14 mouse cellular contexts compared by ENCODE assay signal in genomic region chr14:8327371-8327770, GRCm38 (mm10). TPM values are rescaled to one million over a fixed set of nuclear protein-coding genes. Genes with fewer than 3 reads are reported as not detected.
DNase-seq lines count a peak whose midpoint lies in the region; TF ChIP-seq lines count a peak whose summit lies in the region.
"Had no signal": no experiment of that assay in that cellular context is flagged by ENCODE, and none has a peak within 500 bp of the region (broad histone marks: within the 10 kb centered on the region; RNA-seq: fewer than 3 reads in every experiment).

No protein-coding gene starts in this region.

- DNase-seq in gastrocnemius, adult 18-20 months (ENCODE audit: low spot score), result peak; percentile 14
- no peak for DNase-seq in gastrocnemius, postnatal 4 days (ENCODE audit: low spot score in 2 of 2)
- no peak for DNase-seq in left cerebral cortex, adult 2 months (ENCODE audit: extremely low spot score in 1 of 2, low spot score in 2 of 2)
- no peak for DNase-seq in left cerebral cortex, postnatal 25 days (ENCODE audit: low spot score in 2 of 2)
- peak; percentile 87 for DNase-seq in gonadal fat pad, adult 2 months (ENCODE audit: low read depth)
- no peak for DNase-seq in limb, embryonic 10.5 days (ENCODE audit: low spot score)
- DNase-seq in frontal cortex, adult 2 months (ENCODE audit: extremely low spot score in 1 of 2, low spot score in 1 of 2), result no peak
- DNase-seq in spleen, adult 18-20 months, result no peak

- peaks cover 15% of the 10 kb centered on the region; the same call in 1 of the 2 replicates for H3K4me1 ChIP-seq in limb, embryonic 10.5 days

- no peaks in the 10 kb centered on the region for H3K9me3 ChIP-seq in limb, embryonic 10.5 days (replicated peaks)
- H3K9me3 ChIP-seq: forebrain, embryonic 15.5 days; limb, embryonic 15.5 days had no signal

- H3K27ac ChIP-seq in left cerebral cortex, adult 2 months, result peak overlapping the region; percentile 44; the same call in 1 of the 2 replicates
- H3K27ac ChIP-seq in limb, embryonic 10.5 days, result 0 out of 2 replicates have a peak overlapping the region, but pooled peaks have one; percentile 30
- H3K27ac ChIP-seq: forebrain, embryonic 15.5 days; limb, embryonic 15.5 days had no signal

- no peak for TF ChIP-seq CTCF in left cerebral cortex, adult 2 months (IDR thresholded peaks at IDR 0.05)

- intact Hi-C loops in left cerebral cortex, adult 2 months (cut with DNase I), result no loop called here
- intact Hi-C loops in left cerebral cortex, postnatal 25 days (cut with DNase I), result no loop called here

- no peak overlapping the region for H3K4me3 ChIP-seq in left cerebral cortex, adult 2 months
- H3K4me3 ChIP-seq in limb, embryonic 10.5 days, result no peak overlapping the region
- H3K4me3 ChIP-seq: forebrain, embryonic 15.5 days; limb, embryonic 15.5 days; myocyte had no signal

- no peaks in the 10 kb centered on the region for H3K36me3 ChIP-seq in limb, embryonic 10.5 days
- H3K36me3 ChIP-seq: forebrain, embryonic 15.5 days; limb, embryonic 15.5 days had no signal

- 0 out of 2 replicates have a peak, but pooled peaks cover 5% of the 10 kb centered on the region for H3K27me3 ChIP-seq in limb, embryonic 10.5 days (ENCODE audit: low read depth, poor library complexity, severe bottlenecking)
- H3K27me3 ChIP-seq: forebrain, embryonic 15.5 days; limb, embryonic 15.5 days had no signal

- WGBS in limb, embryonic 10.5 days, result 41% methylated on average over 1 of the region's 1 CpGs

RNA-seq across cellular contexts. Expression of gene Fam107a, which starts 9.5 kb away (rescaled TPM):
- 1 to 10 TPM; 4.5 to 6.8 TPM for total RNA-seq in gastrocnemius, adult 18-20 months (2021)
- total RNA-seq in gastrocnemius, postnatal 4 days (2021), result 1 to 10 TPM; 1.3 to 2.2 TPM
- total RNA-seq in left cerebral cortex, adult 2 months (2021), result 100 to 1,000 TPM; 321 to 343 TPM
- total RNA-seq in left cerebral cortex, postnatal 25 days (2021), result 100 to 1,000 TPM; 286 to 343 TPM
- polyA plus RNA-seq in gonadal fat pad, adult 2 months (2012; rRNA removed), result 3.5 and 5.0 TPM in 2 replicates
- polyA plus RNA-seq in limb, embryonic 10.5 days (2016; fragmentation: Nextera tagmentation; extraction: Ambion mirVana), result 0.33 and 0.96 TPM in 2 replicates
- 323 and 391 TPM in 2 replicates for polyA plus RNA-seq in frontal cortex, adult 2 months (2012; rRNA removed)
- polyA plus RNA-seq: CD4-positive, CD25-positive, alpha-beta regulatory T cell, adult 4 months had no signal

RNA-seq across cellular contexts. Expression of gene Oit1, which starts 51.2 kb away (rescaled TPM):
- not detected for total RNA-seq in gastrocnemius, adult 18-20 months (2021)
- not detected for total RNA-seq in gastrocnemius, postnatal 4 days (2021)
- not detected for total RNA-seq in left cerebral cortex, adult 2 months (2021)
- not detected for total RNA-seq in left cerebral cortex, postnatal 25 days (2021)
- 0.72 and 0.76 TPM in 2 replicates for polyA plus RNA-seq in gonadal fat pad, adult 2 months (2012; rRNA removed)
- not detected in 2 replicates for polyA plus RNA-seq in limb, embryonic 10.5 days (2016; fragmentation: Nextera tagmentation; extraction: Ambion mirVana)
- polyA plus RNA-seq in frontal cortex, adult 2 months (2012; rRNA removed), result not detected in 2 replicates
- total RNA-seq: megakaryocyte, adult 5-6 weeks had no signal
- polyA plus RNA-seq: CD4-positive, CD25-positive, alpha-beta regulatory T cell, adult 4 months; forebrain, embryonic 15.5 days; heart, embryonic 14.5 days; myocyte had no signal

Comparison
In these comparisons a context has a peak if more than half of its experiments do, and no peak if none do; other contexts are left out.
1. DNase-seq: peak in gastrocnemius, adult 18-20 months (single experiment) and gonadal fat pad, adult 2 months (single experiment); none in gastrocnemius, postnatal 4 days (0 of 2), left cerebral cortex, adult 2 months (0 of 2), left cerebral cortex, postnatal 25 days (0 of 2), limb, embryonic 10.5 days (single experiment), frontal cortex, adult 2 months (0 of 2) and spleen, adult 18-20 months (0 of 2).
2. RNA of gene Fam107a, which starts 9.5 kb away (total RNA-seq): 321 to 343 TPM in left cerebral cortex, adult 2 months and 286 to 343 TPM in left cerebral cortex, postnatal 25 days; 4.5 to 6.8 TPM in gastrocnemius, adult 18-20 months and 1.3 to 2.2 TPM in gastrocnemius, postnatal 4 days; every median in the first group is over 10 times any median in the second.